Mouse (Mus musculus) fat pad, adult 2 months (tissue): ENCODE results near the gene 5031439G07Rik.
"Not testable (repeated sequence)": the region's sequence is repeated elsewhere in the genome, so short reads cannot be mapped to it uniquely, and the experiment has no call there.

Source experiments
- DNase-seq: peaks from one replicate; pipeline ENCODE4 v3.0.0-alpha.2; 2011; ENCODE audit warnings: low read depth, low spot score; ENCODE audit errors: extremely low read depth

5031439G07Rik gene

GRCm38 (mm10) chr15:84958331-84958730, 30.0 kb downstream of the 5031439G07Rik start:
- DNase-seq = no peak

GRCm38 (mm10) chr15:84957851-84958250, 30.5 kb downstream of the 5031439G07Rik start:
- no peak for DNase-seq

- DNase-seq = no peak
Measured at GRCm38 (mm10) chr15:84953259-84953658, 35.1 kb downstream of the 5031439G07Rik start.

- DNase-seq = no peak
Measured at GRCm38 (mm10) chr15:84950053-84950452, 38.3 kb downstream of the 5031439G07Rik start.

- no peak for DNase-seq
Measured at GRCm38 (mm10) chr15:84948990-84949389, 39.4 kb downstream of the 5031439G07Rik start.

GRCm38 (mm10) chr15:84944319-84944718, 44.0 kb downstream of the 5031439G07Rik start:
- DNase-seq = no peak

- no peak for DNase-seq
Measured at GRCm38 (mm10) chr15:84942647-84943285, 45.6 kb downstream of the 5031439G07Rik start.

GRCm38 (mm10) chr15:84940102-84940501, 48.2 kb downstream of the 5031439G07Rik start:
- no peak for DNase-seq

GRCm38 (mm10) chr15:84934901-84935300, 53.5 kb downstream of the 5031439G07Rik start:
- DNase-seq = no peak

GRCm38 (mm10) chr15:84932351-84932750, 56.0 kb downstream of the 5031439G07Rik start:
- DNase-seq = no peak

GRCm38 (mm10) chr15:84925495-84926018, 62.8 kb downstream of the 5031439G07Rik start:
- DNase-seq = no peak

GRCm38 (mm10) chr15:84924781-84925315, 63.5 kb downstream of the 5031439G07Rik start:
- no peak for DNase-seq

- no peak for DNase-seq
Measured at GRCm38 (mm10) chr15:84923508-84924181, 64.7 kb downstream of the 5031439G07Rik start.

GRCm38 (mm10) chr15:84922884-84923507, 65.4 kb downstream of the 5031439G07Rik start, which contains the start of gene Nup50:
Gene Nup50, plus strand, starts transcription at chr15:84923411.
- DNase-seq = peak; percentile 45

- no peak for DNase-seq
Measured at GRCm38 (mm10) chr15:84919938-84920337, 68.4 kb downstream of the 5031439G07Rik start, which contains the start of gene Gm29666. Gene Gm29666, minus strand, starts transcription at chr15:84920038.

GRCm38 (mm10) chr15:84913201-84913600, 75.2 kb downstream of the 5031439G07Rik start:
- DNase-seq = no peak

GRCm38 (mm10) chr15:84903843-84904385, 84.4 kb downstream of the 5031439G07Rik start:
- DNase-seq = no peak

GRCm38 (mm10) chr15:84898077-84898476, 90.3 kb downstream of the 5031439G07Rik start:
- no peak for DNase-seq

- no peak for DNase-seq
Measured at GRCm38 (mm10) chr15:84896664-84897063, 91.7 kb downstream of the 5031439G07Rik start.

- not testable (repeated sequence) for DNase-seq
Measured at GRCm38 (mm10) chr15:84896216-84896615, 92.1 kb downstream of the 5031439G07Rik start.
